In the genomic region with DNA sequence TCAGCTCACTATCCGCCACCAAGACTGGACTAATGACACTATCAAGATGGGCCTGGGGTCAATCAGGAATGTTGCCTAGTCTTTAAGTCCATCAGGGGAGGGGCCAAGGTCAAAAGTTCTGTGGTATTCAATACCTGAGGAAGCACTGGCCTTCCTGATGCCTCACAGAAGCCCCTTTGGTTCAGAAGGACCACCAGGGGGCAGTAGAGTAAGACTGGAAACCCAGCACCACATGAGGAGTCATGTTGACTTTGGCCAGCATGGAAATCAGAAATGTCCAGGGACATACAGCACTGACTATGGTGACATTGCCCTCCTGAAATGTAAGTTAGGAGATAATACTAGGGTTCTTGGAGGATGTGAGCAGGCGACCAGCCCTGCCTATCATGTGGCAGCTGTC, we compare ENCODE assay signal across 8 mouse cellular contexts. TPM values are rescaled to one million over a fixed set of nuclear protein-coding genes. Genes with fewer than 3 reads are reported as not detected.
DNase-seq lines count a peak whose midpoint lies in the region; ATAC-seq and TF ChIP-seq lines count a peak whose summit lies in the region.

No protein-coding gene starts in this region.

- H3K4me1 ChIP-seq in heart, postnatal 0 days (ENCODE audit: control insufficient read depth, insufficient read depth), result peaks cover 13% of the 10 kb centered on the region; the same call in 1 of the 2 replicates
- H3K4me1 ChIP-seq in ES-E14 (ENCODE audit: control insufficient read depth in 2 of 2, insufficient read depth in 2 of 2, low read length in 2 of 2, poor library complexity in 1 of 2), result no peaks in the 10 kb centered on the region; a peak in 1 of 4 replicates

- TF ChIP-seq EP300 in heart, postnatal 0 days (IDR thresholded peaks at IDR 0.05; ENCODE audit: low read depth), result no peak

- peak; percentile 51 for DNase-seq in heart, postnatal 0 days (ENCODE audit: low spot score)
- DNase-seq in heart, adult 11 months, result no peak
- DNase-seq in 3T3-L1 (ENCODE audit: low read depth, low spot score) (peak; percentile 59), ES-E14 (ENCODE audit: low read depth, low spot score) (peak; percentile 51)
- peak; percentile 68 for DNase-seq in induced T-regulatory cell, adult 2 months (ENCODE audit: low read depth)
- DNase-seq in thymus, postnatal 25 days, result peak; percentile 12
- DNase-seq in urinary bladder, postnatal 25 days (ENCODE audit: low spot score), result no peak

- no peak overlapping the region for H3K9ac ChIP-seq in heart, postnatal 0 days (replicated peaks; ENCODE audit: low read depth, low read length)
- no peak overlapping the region for H3K9ac ChIP-seq in ES-E14 (ENCODE audit: insufficient read depth, low read depth, low read length, poor library complexity, severe bottlenecking)

- peak; percentile 73 for TF ChIP-seq CTCF in heart, postnatal 0 days (IDR thresholded peaks at IDR 0.05; ENCODE audit: low read depth)

- no peak overlapping the region for H3K27ac ChIP-seq in heart, postnatal 0 days (ENCODE audit: low read depth)
- H3K27ac ChIP-seq in ES-E14 (ENCODE audit: insufficient read depth, low read depth, low read length, poor library complexity, severe bottlenecking), result no peak overlapping the region

- peaks cover 12% of the 10 kb centered on the region for H3K27me3 ChIP-seq in heart, postnatal 0 days (ENCODE audit: control insufficient read depth, insufficient read depth, low read length)

- no peak overlapping the region for H3K4me3 ChIP-seq in heart, postnatal 0 days (ENCODE audit: low read depth, low read length)
- H3K4me3 ChIP-seq in ES-E14 (ENCODE audit: insufficient read depth in 1 of 2, low read depth in 1 of 2, low read length in 2 of 2, poor library complexity in 1 of 2, severe bottlenecking in 1 of 2), result no peak overlapping the region

- in situ Hi-C loops in ES-E14 (cut with MboI; ENCODE audit: low sequenced_read_pairs in 2 of 2, unreplicated experiment in 2 of 2), result no loop called here

- no peak overlapping the region for H3K4me2 ChIP-seq in heart, postnatal 0 days (ENCODE audit: low read depth, low read length)

- no peak for ATAC-seq in heart, postnatal 0 days (ENCODE audit: insufficient read depth, low read depth)
- ATAC-seq in erythroid progenitor cell, adult 5-6 weeks (replicated peaks; ENCODE audit: low FRiP score, poor library complexity, severe bottlenecking), result no peak

- 64% methylated on average over 2 of the region's 2 CpGs for WGBS in heart, postnatal 0 days

- H3K36me3 ChIP-seq in heart, postnatal 0 days (replicated peaks; ENCODE audit: control insufficient read depth, insufficient read depth, low read length), result no peaks in the 10 kb centered on the region
- H3K36me3 ChIP-seq in ES-E14 (ENCODE audit: control insufficient read depth, insufficient read depth, low read length, poor library complexity, severe bottlenecking), result no peaks in the 10 kb centered on the region

- no peaks in the 10 kb centered on the region for H3K9me3 ChIP-seq in heart, postnatal 0 days (replicated peaks; ENCODE audit: control insufficient read depth, low read length)
- H3K9me3 ChIP-seq in ES-E14 (ENCODE audit: control insufficient read depth, insufficient read depth, low read depth, low read length), result no peaks in the 10 kb centered on the region

TF ChIP-seq in ES-E14, 5 proteins besides CTCF, POLR2A, EP300 and RAD21:
- no peak for TF ChIP-seq ZNF384 (IDR thresholded peaks at IDR 0.05; ENCODE audit: low read depth, low read length)
- no peak for TF ChIP-seq MAFK (IDR thresholded peaks at IDR 0.05; ENCODE audit: insufficient read depth, low read depth, low read length)
- TF ChIP-seq HCFC1 (IDR thresholded peaks at IDR 0.05; ENCODE audit: borderline replicate concordance, insufficient read depth, low read length), result no peak
- no peak for TF ChIP-seq CHD2 (IDR thresholded peaks at IDR 0.05; ENCODE audit: low read depth, low read length)
- no peak; the same call in 1 of the 2 replicates for TF ChIP-seq ZC3H11A (IDR thresholded peaks at IDR 0.05; ENCODE audit: borderline replicate concordance, low read depth, low read length)

RNA-seq across cellular contexts. Expression of a gene that starts 16.2 kb away (rescaled TPM):
- total RNA-seq in heart, postnatal 0 days (2014; rRNA removed; ENCODE audit: low replicate concordance), result 2.7 and 5.7 TPM in 2 replicates
- polyA plus RNA-seq in heart, postnatal 0 days (2015; fragmentation: Nextera tagmentation; extraction: Ambion mirVana), result 1.2 and 1.8 TPM in 2 replicates
- total RNA-seq in ES-E14 (2012; rRNA removed), result 0.04 and 0.11 TPM in 2 replicates
- total RNA-seq in erythroid progenitor cell, adult 5-6 weeks (2015; ENCODE audit: low replicate concordance), result not detected in 2 replicates
- not detected in 2 replicates for total RNA-seq in erythroid progenitor cell, adult 5-6 weeks (2017; ENCODE audit: low replicate concordance)

Comparison
In these comparisons a context has a peak if more than half of its experiments do, and no peak if none do; other contexts are left out.
1. DNase-seq: peak in heart, postnatal 0 days (single experiment), 3T3-L1 (single experiment), ES-E14 (single experiment), induced T-regulatory cell, adult 2 months (single experiment) and thymus, postnatal 25 days (single experiment); none in heart, adult 11 months (single experiment) and urinary bladder, postnatal 25 days (single experiment).